In genomic region chr2:131734740-131735378, GRCm38 (mm10) we compare ENCODE assay signal across 22 mouse cellular contexts.
DNase-seq lines count a peak whose midpoint lies in the region; ATAC-seq and TF ChIP-seq lines count a peak whose summit lies in the region.
"Had no signal": no experiment of that assay in that cellular context is flagged by ENCODE, and none has a peak within 500 bp of the region (broad histone marks: within the 10 kb centered on the region; RNA-seq: fewer than 3 reads in every experiment).

No protein-coding gene starts in this region.

- no peak overlapping the region for H3K9ac ChIP-seq in forebrain, postnatal 0 days
- no peak overlapping the region for H3K9ac ChIP-seq in forebrain, embryonic 13.5 days
- no peak overlapping the region for H3K9ac ChIP-seq in hindbrain, embryonic 13.5 days
- H3K9ac ChIP-seq in hindbrain, embryonic 11.5 days (ENCODE audit: low read depth, low read length), result no peak overlapping the region
- H3K9ac ChIP-seq in hindbrain, embryonic 16.5 days (ENCODE audit: low read depth, low read length), result no peak overlapping the region
- H3K9ac ChIP-seq: embryonic facial prominence, embryonic 12.5 days; heart, embryonic 13.5 days; midbrain, embryonic 13.5 days; neural tube, embryonic 13.5 days had no signal

- no peaks in the 10 kb centered on the region for H3K9me3 ChIP-seq in forebrain, postnatal 0 days (ENCODE audit: low read length)
- H3K9me3 ChIP-seq in forebrain, embryonic 13.5 days (replicated peaks), result no peaks in the 10 kb centered on the region
- H3K9me3 ChIP-seq in hindbrain, embryonic 13.5 days, result no peaks in the 10 kb centered on the region
- H3K9me3 ChIP-seq in hindbrain, embryonic 11.5 days (ENCODE audit: control insufficient read depth, low read length), result no peaks in the 10 kb centered on the region
- no peaks in the 10 kb centered on the region for H3K9me3 ChIP-seq in hindbrain, embryonic 16.5 days (ENCODE audit: control insufficient read depth, low read length)
- H3K9me3 ChIP-seq: embryonic facial prominence, embryonic 12.5 days; heart, embryonic 13.5 days; midbrain, embryonic 13.5 days; neural tube, embryonic 13.5 days had no signal

- no peaks in the 10 kb centered on the region for H3K4me1 ChIP-seq in forebrain, postnatal 0 days (ENCODE audit: insufficient read depth)
- H3K4me1 ChIP-seq in forebrain, embryonic 13.5 days, result no peaks in the 10 kb centered on the region
- H3K4me1 ChIP-seq in hindbrain, embryonic 13.5 days (replicated peaks), result no peaks in the 10 kb centered on the region
- H3K4me1 ChIP-seq in hindbrain, embryonic 11.5 days (replicated peaks; ENCODE audit: control insufficient read depth, insufficient read depth, low read length), result no peaks in the 10 kb centered on the region
- H3K4me1 ChIP-seq in hindbrain, embryonic 16.5 days (ENCODE audit: control insufficient read depth, insufficient read depth, low read depth, low read length), result no peaks in the 10 kb centered on the region; the same call in 1 of the 2 replicates
- H3K4me1 ChIP-seq: embryonic facial prominence, embryonic 12.5 days; heart, embryonic 13.5 days; midbrain, embryonic 13.5 days; neural tube, embryonic 13.5 days had no signal

- ATAC-seq in forebrain, postnatal 0 days, result 0 out of 2 replicates have a peak, but pooled peaks have one; percentile 23
- ATAC-seq in forebrain, embryonic 13.5 days, result no peak
- peak; percentile 54; the same call in 1 of the 2 replicates for ATAC-seq in hindbrain, embryonic 13.5 days (ENCODE audit: low FRiP score)
- no peak for ATAC-seq in hindbrain, embryonic 11.5 days (ENCODE audit: low FRiP score)
- peak; percentile 90 for ATAC-seq in hindbrain, embryonic 16.5 days
- ATAC-seq: CD4-positive, CD25-positive, alpha-beta regulatory T cell, adult 4 months; intestine, embryonic 16.5 days; midbrain, embryonic 13.5 days had no signal

- H3K36me3 ChIP-seq in forebrain, postnatal 0 days (ENCODE audit: insufficient read depth), result no peaks in the 10 kb centered on the region
- H3K36me3 ChIP-seq in forebrain, embryonic 13.5 days (ENCODE audit: poor library complexity, severe bottlenecking), result no peaks in the 10 kb centered on the region
- H3K36me3 ChIP-seq in hindbrain, embryonic 13.5 days, result no peaks in the 10 kb centered on the region
- no peaks in the 10 kb centered on the region for H3K36me3 ChIP-seq in hindbrain, embryonic 11.5 days (ENCODE audit: control insufficient read depth, insufficient read depth, low read length)
- no peaks in the 10 kb centered on the region for H3K36me3 ChIP-seq in hindbrain, embryonic 16.5 days (ENCODE audit: control insufficient read depth, insufficient read depth, low read length)
- H3K36me3 ChIP-seq: embryonic facial prominence, embryonic 12.5 days; heart, embryonic 13.5 days; midbrain, embryonic 13.5 days; neural tube, embryonic 13.5 days had no signal

- no peak overlapping the region for H3K4me2 ChIP-seq in forebrain, postnatal 0 days (ENCODE audit: low read depth)
- H3K4me2 ChIP-seq in forebrain, embryonic 13.5 days, result no peak overlapping the region
- H3K4me2 ChIP-seq in hindbrain, embryonic 13.5 days, result no peak overlapping the region
- H3K4me2 ChIP-seq in hindbrain, embryonic 11.5 days (replicated peaks; ENCODE audit: low read depth, low read length), result no peak overlapping the region
- H3K4me2 ChIP-seq in hindbrain, embryonic 16.5 days (ENCODE audit: low read length), result no peak overlapping the region
- H3K4me2 ChIP-seq: embryonic facial prominence, embryonic 12.5 days; heart, embryonic 13.5 days; liver, embryonic 11.5 days; midbrain, embryonic 13.5 days; neural tube, embryonic 13.5 days had no signal

- 61% methylated on average over 6 of the region's 6 CpGs for WGBS in forebrain, postnatal 0 days
- WGBS in forebrain, embryonic 13.5 days, result 88% methylated on average over 6 of the region's 6 CpGs
- 86% methylated on average over 6 of the region's 6 CpGs for WGBS in hindbrain, embryonic 13.5 days
- WGBS in hindbrain, embryonic 11.5 days, result 90% methylated on average over 6 of the region's 6 CpGs
- WGBS in hindbrain, embryonic 16.5 days, result 80% methylated on average over 6 of the region's 6 CpGs

- intact Hi-C loops in left cerebral cortex, postnatal 4 days (cut with DNase I), result no loop called here

- H3K27ac ChIP-seq in forebrain, postnatal 0 days (ENCODE audit: low read depth, low read length), result no peak overlapping the region
- H3K27ac ChIP-seq in forebrain, embryonic 13.5 days, result no peak overlapping the region
- H3K27ac ChIP-seq in hindbrain, embryonic 13.5 days, result no peak overlapping the region
- no peak overlapping the region for H3K27ac ChIP-seq in hindbrain, embryonic 11.5 days (ENCODE audit: low read depth, low read length)
- H3K27ac ChIP-seq in hindbrain, embryonic 16.5 days (ENCODE audit: low read depth, low read length), result no peak overlapping the region
- H3K27ac ChIP-seq: embryonic facial prominence, embryonic 12.5 days; heart, embryonic 13.5 days; kidney, postnatal 0 days; midbrain, embryonic 13.5 days; neural tube, embryonic 13.5 days had no signal

- H3K27me3 ChIP-seq in forebrain, postnatal 0 days (ENCODE audit: insufficient read depth, low read length), result no peaks in the 10 kb centered on the region
- no peaks in the 10 kb centered on the region for H3K27me3 ChIP-seq in forebrain, embryonic 13.5 days
- H3K27me3 ChIP-seq in hindbrain, embryonic 13.5 days, result no peaks in the 10 kb centered on the region
- no peaks in the 10 kb centered on the region for H3K27me3 ChIP-seq in hindbrain, embryonic 11.5 days (ENCODE audit: control insufficient read depth, insufficient read depth, low read length)
- H3K27me3 ChIP-seq in hindbrain, embryonic 16.5 days (replicated peaks; ENCODE audit: control insufficient read depth, insufficient read depth, low read length), result no peaks in the 10 kb centered on the region
- H3K27me3 ChIP-seq: embryonic facial prominence, embryonic 12.5 days; midbrain, embryonic 13.5 days; neural tube, embryonic 13.5 days had no signal

- DNase-seq in forebrain, postnatal 0 days, result peak; percentile 11
- DNase-seq in hindbrain, embryonic 11.5 days (ENCODE audit: low spot score), result no peak
- peak; percentile 52 for DNase-seq in left cerebral cortex, postnatal 4 days
- DNase-seq in left cerebral cortex, adult 9 months (ENCODE audit: low spot score in 2 of 2), result no peak
- DNase-seq: adrenal gland, postnatal 25 days; gastrocnemius, postnatal 36 days; lung, adult 2 months; retina, postnatal 1 day; right cerebral cortex, postnatal 25 days; spleen, adult 18-20 months had no signal

- TF ChIP-seq CTCF in forebrain, postnatal 0 days (IDR thresholded peaks at IDR 0.05; ENCODE audit: low read depth), result no peak

- no peak overlapping the region for H3K4me3 ChIP-seq in forebrain, postnatal 0 days (ENCODE audit: low read depth, low read length)
- H3K4me3 ChIP-seq in forebrain, embryonic 13.5 days, result no peak overlapping the region
- H3K4me3 ChIP-seq in hindbrain, embryonic 13.5 days, result no peak overlapping the region
- H3K4me3 ChIP-seq in hindbrain, embryonic 11.5 days (ENCODE audit: low read depth, low read length), result no peak overlapping the region
- no peak overlapping the region for H3K4me3 ChIP-seq in hindbrain, embryonic 16.5 days (ENCODE audit: low read length)
- H3K4me3 ChIP-seq: embryonic facial prominence, embryonic 12.5 days; heart, embryonic 13.5 days; midbrain, embryonic 13.5 days; myocyte; neural tube, embryonic 13.5 days had no signal

Comparison
In these comparisons a context has a peak if more than half of its experiments do, and no peak if none do; other contexts are left out.
1. ATAC-seq: peak in forebrain, postnatal 0 days (single experiment), hindbrain, embryonic 13.5 days (single experiment) and hindbrain, embryonic 16.5 days (single experiment); none in forebrain, embryonic 13.5 days (single experiment) and hindbrain, embryonic 11.5 days (single experiment).
2. DNase-seq: peak in forebrain, postnatal 0 days (single experiment) and left cerebral cortex, postnatal 4 days (single experiment); none in hindbrain, embryonic 11.5 days (single experiment) and left cerebral cortex, adult 9 months (0 of 2).